Mouse (Mus musculus) c-Kit-positive CD71-negative TER-119-negative erythroid progenitor cells, embryonic 14.5 days (primary cell): ENCODE measurements around the gene Wipf3.

Experiments used
- DNase-seq: peaks from one replicate; pipeline ENCODE4 v3.0.0-alpha.2; 2013; ENCODE audit warnings: low read depth

Gene Wipf3

GRCm38 (mm10) chr6:54535485-54535884 lies 106.1 kb downstream of the Wipf3 start:
- no peak for DNase-seq

GRCm38 (mm10) chr6:54537053-54537452 lies 107.7 kb downstream of the Wipf3 start:
- DNase-seq = no peak

- no peak for DNase-seq
Observed at GRCm38 (mm10) chr6:54538773-54539173, 109.4 kb downstream of the Wipf3 start.

GRCm38 (mm10) chr6:54539396-54539795 lies 110.0 kb downstream of the Wipf3 start:
- DNase-seq = no peak

GRCm38 (mm10) chr6:54540252-54540887 lies 111.0 kb downstream of the Wipf3 start:
- DNase-seq = no peak

- DNase-seq = no peak
Observed at GRCm38 (mm10) chr6:54542836-54543235, 113.4 kb downstream of the Wipf3 start.

GRCm38 (mm10) chr6:54543646-54544045 lies 114.2 kb downstream of the Wipf3 start:
- DNase-seq = no peak

GRCm38 (mm10) chr6:54548314-54549019 lies 119.1 kb downstream of the Wipf3 start:
- no peak for DNase-seq

- DNase-seq = no peak
Observed at GRCm38 (mm10) chr6:54549311-54549710, 119.9 kb downstream of the Wipf3 start.

- no peak for DNase-seq
Observed at GRCm38 (mm10) chr6:54550801-54551323, 121.5 kb downstream of the Wipf3 start.

- DNase-seq = no peak
Observed at GRCm38 (mm10) chr6:54552721-54553413, 123.5 kb downstream of the Wipf3 start.
